Mouse (Mus musculus): ENCODE results near the gene Dtx3l. TPM values are rescaled to one million over a fixed set of nuclear protein-coding genes. Genes with fewer than 3 reads are reported as not detected.
"Not testable (repeated sequence)": the region's sequence is repeated elsewhere in the genome, so short reads cannot be mapped to it uniquely, and the experiment has no call there.

Gene Dtx3l
- polyA plus RNA-seq, 1 experiment from 2014 or later: 7.7 TPM

- Histone ChIP-seq H3K4me3 (ENCODE audit: low read depth, low read length) (no peak overlapping the region), H3K4me1 (ENCODE audit: control insufficient read depth, insufficient read depth, low read length) (no peaks in the 10 kb centered on the region), H3K9me3 (ENCODE audit: control insufficient read depth, low read depth, low read length) (no peaks in the 10 kb centered on the region), H3K9ac (replicated peaks; ENCODE audit: low read depth, low read length) (no peak overlapping the region), H3K4me2 (replicated peaks; ENCODE audit: low read depth, low read length) (no peak overlapping the region), H3K36me3 (ENCODE audit: control insufficient read depth, insufficient read depth, low read length) (no peaks in the 10 kb centered on the region), H3K27me3 (ENCODE audit: control insufficient read depth, insufficient read depth, low read length) (no peaks in the 10 kb centered on the region), H3K27ac (ENCODE audit: low read length) (no peak overlapping the region)
- 33% methylated on average over 1 of the region's 1 CpGs for WGBS
- no peak for ATAC-seq (ENCODE audit: insufficient number of reproducible peaks, insufficient read depth, low FRiP score, low read depth)
These were observed 35.1 kb upstream of the Dtx3l start for GRCm38 (mm10) chr16:35974021-35974420.

GRCm38 (mm10) chr16:35968149-35968548, 29.2 kb upstream of the Dtx3l start:
- Histone ChIP-seq H3K36me3 (ENCODE audit: control insufficient read depth, insufficient read depth, low read length) (no peaks in the 10 kb centered on the region), H3K4me1 (ENCODE audit: control insufficient read depth, insufficient read depth, low read length) (0 out of 2 replicates have a peak, but pooled peaks cover 6% of the 10 kb centered on the region), H3K9me3 (ENCODE audit: control insufficient read depth, low read depth, low read length) (no peaks in the 10 kb centered on the region), H3K27me3 (ENCODE audit: control insufficient read depth, insufficient read depth, low read length) (no peaks in the 10 kb centered on the region), H3K4me3 (ENCODE audit: low read depth, low read length) (no peak overlapping the region), H3K4me2 (replicated peaks; ENCODE audit: low read depth, low read length) (no peak overlapping the region), H3K9ac (replicated peaks; ENCODE audit: low read depth, low read length) (no peak overlapping the region), H3K27ac (ENCODE audit: low read length) (no peak overlapping the region)
- 11% methylated on average over 2 of the region's 2 CpGs for WGBS
- ATAC-seq (ENCODE audit: insufficient number of reproducible peaks, insufficient read depth, low FRiP score, low read depth): 0 out of 2 replicates have a peak, but pooled peaks have one; percentile 37

- H3K4me3 ChIP-seq (ENCODE audit: low read depth, low read length): no peak overlapping the region
- no peak overlapping the region for H3K9ac ChIP-seq (replicated peaks; ENCODE audit: low read depth, low read length)
- H3K27me3 ChIP-seq (ENCODE audit: control insufficient read depth, insufficient read depth, low read length): no peaks in the 10 kb centered on the region
- H3K4me1 ChIP-seq (ENCODE audit: control insufficient read depth, insufficient read depth, low read length): 0 out of 2 replicates have a peak, but pooled peaks cover 6% of the 10 kb centered on the region
- H3K27ac ChIP-seq (ENCODE audit: low read length): no peak overlapping the region
- WGBS: 83% methylated on average over 4 of the region's 4 CpGs
- no peaks in the 10 kb centered on the region for H3K9me3 ChIP-seq (ENCODE audit: control insufficient read depth, low read depth, low read length)
- ATAC-seq (ENCODE audit: insufficient number of reproducible peaks, insufficient read depth, low FRiP score, low read depth): no peak
- H3K36me3 ChIP-seq (ENCODE audit: control insufficient read depth, insufficient read depth, low read length): no peaks in the 10 kb centered on the region
- H3K4me2 ChIP-seq (replicated peaks; ENCODE audit: low read depth, low read length): no peak overlapping the region
These were observed 28.4 kb upstream of the Dtx3l start for GRCm38 (mm10) chr16:35967319-35967718.

DNA sequence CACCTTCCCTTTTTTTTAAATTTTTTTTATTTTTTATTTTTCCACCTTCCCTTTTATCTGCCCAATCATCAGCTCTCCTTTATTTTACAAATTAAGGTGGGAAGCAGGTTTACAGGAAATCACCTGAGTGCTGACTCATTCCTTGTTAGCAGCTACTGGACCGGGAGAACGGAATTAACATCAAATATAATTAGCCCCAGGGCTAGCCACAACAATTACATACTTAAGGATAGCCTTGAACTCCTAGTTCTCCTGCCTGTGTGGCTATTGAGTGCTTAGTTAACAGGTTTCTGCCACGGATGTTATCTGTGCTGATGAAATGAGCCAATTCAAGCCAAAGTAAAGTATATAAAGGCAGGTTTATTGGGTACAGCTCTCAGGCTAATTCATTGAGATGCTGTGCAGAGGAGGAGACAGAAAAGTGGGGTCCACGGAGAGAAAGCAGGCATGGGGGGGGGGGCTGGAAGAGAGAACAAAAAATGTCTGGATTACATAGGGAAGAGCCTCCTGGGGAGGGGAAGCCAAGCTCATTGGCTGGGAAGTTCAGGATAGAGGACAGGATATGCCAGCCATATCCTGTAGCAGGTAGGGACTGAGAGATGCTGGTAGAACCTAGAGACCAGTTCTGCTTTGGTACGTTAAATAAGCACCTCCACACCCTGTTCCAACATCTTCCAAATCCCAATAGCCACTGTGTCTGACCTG, 27.6 kb upstream of the Dtx3l start:
- no peaks in the 10 kb centered on the region for H3K9me3 ChIP-seq (ENCODE audit: control insufficient read depth, low read depth, low read length)
- 0 out of 2 replicates have a peak, but pooled peaks cover 6% of the 10 kb centered on the region for H3K4me1 ChIP-seq (ENCODE audit: control insufficient read depth, insufficient read depth, low read length)
- H3K9ac ChIP-seq (replicated peaks; ENCODE audit: low read depth, low read length): no peak overlapping the region
- H3K4me2 ChIP-seq (replicated peaks; ENCODE audit: low read depth, low read length): no peak overlapping the region
- H3K27ac ChIP-seq (ENCODE audit: low read length): no peak overlapping the region
- WGBS: 61% methylated on average over 5 of the region's 5 CpGs
- no peak overlapping the region for H3K4me3 ChIP-seq (ENCODE audit: low read depth, low read length)
- H3K36me3 ChIP-seq (ENCODE audit: control insufficient read depth, insufficient read depth, low read length): no peaks in the 10 kb centered on the region
- ATAC-seq (ENCODE audit: insufficient number of reproducible peaks, insufficient read depth, low FRiP score, low read depth): no peak
- no peaks in the 10 kb centered on the region for H3K27me3 ChIP-seq (ENCODE audit: control insufficient read depth, insufficient read depth, low read length)

GRCm38 (mm10) chr16:35965991-35966390, 27.0 kb upstream of the Dtx3l start:
- H3K4me2 ChIP-seq (replicated peaks; ENCODE audit: low read depth, low read length); H3K27ac ChIP-seq (ENCODE audit: low read length); H3K36me3 ChIP-seq (ENCODE audit: control insufficient read depth, insufficient read depth, low read length); H3K9ac ChIP-seq (replicated peaks; ENCODE audit: low read depth, low read length); ATAC-seq (ENCODE audit: insufficient number of reproducible peaks, insufficient read depth, low FRiP score, low read depth); H3K27me3 ChIP-seq (ENCODE audit: control insufficient read depth, insufficient read depth, low read length); H3K4me1 ChIP-seq (ENCODE audit: control insufficient read depth, insufficient read depth, low read length); H3K4me3 ChIP-seq (ENCODE audit: low read depth, low read length); H3K9me3 ChIP-seq (ENCODE audit: control insufficient read depth, low read depth, low read length): not testable (repeated sequence)
- WGBS: 72% methylated on average over 2 of the region's 4 CpGs

GRCm38 (mm10) chr16:35952628-35953130, 13.7 kb upstream of the Dtx3l start:
- H3K4me1 ChIP-seq (ENCODE audit: control insufficient read depth, insufficient read depth, low read length): no peaks in the 10 kb centered on the region
- ATAC-seq (ENCODE audit: insufficient number of reproducible peaks, insufficient read depth, low FRiP score, low read depth): no peak
- WGBS: 91% methylated on average over 5 of the region's 5 CpGs
- H3K36me3 ChIP-seq (ENCODE audit: control insufficient read depth, insufficient read depth, low read length): no peaks in the 10 kb centered on the region
- no peak overlapping the region for H3K4me2 ChIP-seq (replicated peaks; ENCODE audit: low read depth, low read length)
- no peaks in the 10 kb centered on the region; the same call in 1 of the 2 replicates for H3K9me3 ChIP-seq (ENCODE audit: control insufficient read depth, low read depth, low read length)
- no peaks in the 10 kb centered on the region for H3K27me3 ChIP-seq (ENCODE audit: control insufficient read depth, insufficient read depth, low read length)
- H3K27ac ChIP-seq (ENCODE audit: low read length): no peak overlapping the region
- no peak overlapping the region for H3K4me3 ChIP-seq (ENCODE audit: low read depth, low read length)
- no peak overlapping the region for H3K9ac ChIP-seq (replicated peaks; ENCODE audit: low read depth, low read length)

GRCm38 (mm10) chr16:35951216-35951615, 12.3 kb upstream of the Dtx3l start:
- H3K4me2 ChIP-seq (replicated peaks; ENCODE audit: low read depth, low read length): no peak overlapping the region
- no peaks in the 10 kb centered on the region for H3K4me1 ChIP-seq (ENCODE audit: control insufficient read depth, insufficient read depth, low read length)
- no peak for ATAC-seq (ENCODE audit: insufficient number of reproducible peaks, insufficient read depth, low FRiP score, low read depth)
- no peak overlapping the region for H3K4me3 ChIP-seq (ENCODE audit: low read depth, low read length)
- 90% methylated on average over 3 of the region's 3 CpGs for WGBS
- H3K36me3 ChIP-seq (ENCODE audit: control insufficient read depth, insufficient read depth, low read length): no peaks in the 10 kb centered on the region
- no peaks in the 10 kb centered on the region for H3K27me3 ChIP-seq (ENCODE audit: control insufficient read depth, insufficient read depth, low read length)
- no peak overlapping the region for H3K9ac ChIP-seq (replicated peaks; ENCODE audit: low read depth, low read length)
- no peak overlapping the region for H3K27ac ChIP-seq (ENCODE audit: low read length)
- no peaks in the 10 kb centered on the region; the same call in 1 of the 2 replicates for H3K9me3 ChIP-seq (ENCODE audit: control insufficient read depth, low read depth, low read length)

DNA sequence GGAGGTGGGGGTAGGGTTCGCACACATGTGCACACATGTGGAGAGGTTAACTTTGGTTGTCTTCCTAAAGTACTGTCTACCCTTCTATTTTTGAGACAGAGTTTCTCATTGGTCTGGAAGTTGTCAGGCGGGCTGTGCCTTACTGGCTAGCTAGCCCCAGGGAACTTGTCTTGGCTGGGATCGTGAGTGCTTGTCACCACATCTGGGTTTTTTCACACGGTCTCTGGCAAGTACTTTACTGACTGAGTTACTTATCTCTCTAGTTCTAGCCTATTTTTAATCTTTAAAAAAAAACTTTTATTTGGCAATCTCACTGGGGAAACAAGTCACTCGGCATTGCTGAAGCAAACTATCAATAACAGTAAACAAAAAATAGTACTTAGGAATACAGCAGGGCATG, 10.3 kb upstream of the Dtx3l start:
- no peaks in the 10 kb centered on the region; the same call in 1 of the 2 replicates for H3K9me3 ChIP-seq (ENCODE audit: control insufficient read depth, low read depth, low read length)
- no peak overlapping the region for H3K27ac ChIP-seq (ENCODE audit: low read length)
- no peaks in the 10 kb centered on the region for H3K4me1 ChIP-seq (ENCODE audit: control insufficient read depth, insufficient read depth, low read length)
- no peaks in the 10 kb centered on the region for H3K27me3 ChIP-seq (ENCODE audit: control insufficient read depth, insufficient read depth, low read length)
- H3K9ac ChIP-seq (replicated peaks; ENCODE audit: low read depth, low read length): no peak overlapping the region
- H3K36me3 ChIP-seq (ENCODE audit: control insufficient read depth, insufficient read depth, low read length): no peaks in the 10 kb centered on the region
- no peak overlapping the region for H3K4me2 ChIP-seq (replicated peaks; ENCODE audit: low read depth, low read length)
- 71% methylated on average over 5 of the region's 5 CpGs for WGBS
- ATAC-seq (ENCODE audit: insufficient number of reproducible peaks, insufficient read depth, low FRiP score, low read depth): no peak
- H3K4me3 ChIP-seq (ENCODE audit: low read depth, low read length): no peak overlapping the region

Data from stomach, embryonic 14.5 days (tissue).